Mouse (Mus musculus) kidney, postnatal 4 days (tissue): ENCODE data around the gene Crtac1.
A peak's percentile ranks its signal among the peaks of the same experiment; 100 is the strongest.

ENCODE experiments used
- DNase-seq, 2 experiments: peaks; one replicate each; pipeline ENCODE4 v3.0.0; 2021; ENCODE audit warnings: mixed read lengths in 2 of 2

Crtac1 gene

DNA sequence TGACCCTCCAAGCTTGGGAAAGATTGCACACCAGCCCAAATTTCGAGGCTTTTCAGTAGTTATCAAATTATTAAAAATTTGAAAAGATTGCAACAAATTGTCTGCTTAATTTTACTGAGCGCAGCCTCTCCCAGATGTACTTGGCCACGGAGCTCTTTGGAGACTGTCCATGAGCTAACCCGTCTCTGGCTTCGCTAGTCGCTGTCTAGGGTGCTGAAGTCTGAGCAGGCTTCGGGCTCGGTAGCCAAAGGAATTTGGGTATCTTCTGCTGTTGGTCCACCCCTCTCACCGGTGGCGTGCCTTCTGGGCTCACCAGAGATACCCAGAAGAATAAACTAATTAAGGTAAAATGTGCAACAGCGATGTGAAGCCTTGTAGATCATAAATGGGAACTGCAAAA, 105.7 kb downstream of the Crtac1 start:
- DNase-seq: peak; percentile 90 to 91

DNA sequence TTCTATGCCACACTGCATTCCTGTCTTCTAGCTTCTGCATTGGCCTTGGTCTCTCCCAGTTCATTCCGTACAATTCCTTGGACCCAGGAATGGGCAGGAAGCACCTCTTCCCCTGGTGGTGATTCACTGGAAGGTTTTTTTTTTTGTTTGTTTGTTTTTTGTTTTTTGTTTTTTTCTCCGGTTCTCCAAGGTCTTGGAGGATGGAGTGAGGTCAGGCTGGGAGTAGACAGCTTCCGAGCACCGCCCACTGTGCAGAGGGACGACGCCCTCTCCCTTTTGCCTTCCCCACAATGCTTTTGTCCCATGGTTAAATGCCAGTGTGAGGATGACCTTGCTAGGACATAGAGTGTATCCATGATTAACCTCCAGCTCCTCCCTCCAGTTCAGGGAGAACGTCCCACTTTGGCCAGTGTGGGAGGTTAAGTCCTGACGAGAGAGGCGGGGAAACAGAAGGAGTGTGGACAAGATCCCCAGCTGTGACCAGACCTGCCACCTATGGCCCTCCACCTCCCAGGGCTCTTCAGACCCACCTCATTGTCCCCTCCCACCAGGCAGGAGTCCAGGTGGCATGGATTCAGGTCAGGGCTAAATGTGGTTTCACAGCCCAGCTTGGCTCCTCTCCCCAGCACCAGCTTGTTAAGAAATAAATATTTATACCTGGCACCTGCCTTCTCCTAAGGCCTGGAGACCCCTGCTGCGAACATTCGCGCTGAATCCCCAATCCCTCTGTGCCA, 109.1 kb downstream of the Crtac1 start:
- no peak for DNase-seq

DNA sequence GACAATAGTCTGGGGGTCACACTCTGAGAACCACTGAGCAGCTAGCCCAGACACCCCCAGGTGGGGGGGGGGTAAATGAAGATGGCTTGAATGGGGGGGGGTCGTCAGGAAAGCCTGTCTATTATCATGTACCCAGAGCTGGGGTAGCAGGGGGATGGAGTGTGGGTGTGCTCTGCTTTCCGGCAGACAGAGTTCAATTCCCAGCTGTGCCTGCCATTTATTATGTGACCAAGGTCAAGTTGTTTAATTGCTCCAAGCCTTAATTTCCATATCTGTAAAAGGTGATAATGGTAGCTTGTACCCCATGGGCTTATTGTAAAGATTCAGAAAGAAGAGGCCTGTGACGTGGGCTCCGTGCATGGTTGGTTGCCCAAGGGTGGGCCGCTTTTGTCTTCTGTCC, 109.6 kb downstream of the Crtac1 start:
- no peak for DNase-seq

DNA sequence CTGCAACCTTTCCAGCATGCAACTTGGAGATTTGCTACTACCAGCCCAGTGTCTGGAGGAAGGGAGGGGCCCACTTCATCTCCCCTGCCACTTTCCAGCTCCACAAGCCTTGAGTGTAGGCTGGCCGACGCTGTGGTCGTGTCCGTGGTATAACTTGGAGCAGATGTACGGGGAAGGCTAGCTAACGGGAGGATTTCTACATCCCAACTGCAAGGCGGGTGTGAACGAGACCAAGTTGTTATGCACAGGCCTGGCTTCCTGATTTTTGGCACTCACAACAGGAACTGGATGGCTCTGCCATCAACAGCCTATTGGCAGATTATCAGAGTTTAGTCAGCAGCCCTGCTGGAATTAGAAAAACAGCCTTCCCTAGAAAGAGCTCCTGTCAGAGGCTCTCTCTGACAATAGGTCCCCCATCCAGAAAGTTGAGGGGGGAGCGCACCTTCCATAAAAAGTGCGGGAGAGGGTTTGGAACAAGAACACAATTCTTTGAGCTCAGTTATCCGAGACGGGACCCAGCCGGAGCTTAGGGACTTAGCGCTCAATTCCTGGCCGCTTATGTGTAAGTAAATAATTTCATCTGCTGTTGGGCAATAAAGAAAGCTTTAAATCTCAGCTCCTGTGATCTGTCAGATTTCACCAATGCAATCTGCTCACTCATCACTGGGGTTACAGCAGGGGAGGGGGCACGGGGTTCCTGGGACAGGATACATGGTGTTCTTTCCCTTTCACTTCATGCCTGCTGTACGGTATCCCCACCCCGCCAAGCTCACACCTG, 113.7 kb downstream of the Crtac1 start:
- no peak for DNase-seq

DNA sequence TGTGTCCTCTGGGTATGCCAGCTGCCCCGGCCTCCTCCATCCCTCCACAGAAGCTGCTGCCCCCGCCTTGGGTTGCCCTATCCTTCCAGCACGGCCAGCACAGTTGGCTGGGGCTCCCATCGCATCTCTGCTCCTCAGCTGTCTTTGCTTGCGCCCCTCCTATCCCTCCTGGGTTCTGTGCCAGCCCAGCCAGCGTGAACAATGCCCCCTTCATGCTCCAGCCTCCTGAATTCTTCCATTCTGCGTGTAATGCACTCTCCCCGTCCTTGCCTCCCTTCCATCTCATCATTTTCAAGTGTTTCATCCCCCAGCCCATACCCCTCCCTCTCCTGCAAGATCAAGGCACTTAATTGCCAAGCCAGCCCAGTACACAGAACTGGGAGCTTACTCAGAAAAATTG, 114.6 kb downstream of the Crtac1 start:
- no peak for DNase-seq

DNA sequence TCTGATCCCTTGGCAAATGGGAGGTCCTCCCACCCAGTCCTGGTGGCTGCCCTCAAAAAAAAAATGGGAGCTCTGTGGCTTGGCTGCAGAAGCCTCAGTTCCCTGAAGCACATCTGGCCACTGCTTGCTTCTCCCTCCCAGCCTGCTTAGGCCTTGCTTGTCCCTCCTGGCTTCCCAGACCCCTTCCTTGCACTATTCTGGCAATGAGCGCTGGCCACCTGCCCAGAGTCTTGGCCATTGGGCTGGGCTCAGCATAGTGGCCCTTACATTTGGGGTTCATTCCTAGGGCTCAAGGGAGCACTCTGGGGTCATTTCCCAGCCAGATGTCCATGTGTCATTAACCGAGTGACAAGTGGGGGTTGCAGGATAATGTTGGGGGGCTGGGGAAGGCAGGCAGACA, 115.1 kb downstream of the Crtac1 start:
- DNase-seq: peak; percentile 28 to 30

DNA sequence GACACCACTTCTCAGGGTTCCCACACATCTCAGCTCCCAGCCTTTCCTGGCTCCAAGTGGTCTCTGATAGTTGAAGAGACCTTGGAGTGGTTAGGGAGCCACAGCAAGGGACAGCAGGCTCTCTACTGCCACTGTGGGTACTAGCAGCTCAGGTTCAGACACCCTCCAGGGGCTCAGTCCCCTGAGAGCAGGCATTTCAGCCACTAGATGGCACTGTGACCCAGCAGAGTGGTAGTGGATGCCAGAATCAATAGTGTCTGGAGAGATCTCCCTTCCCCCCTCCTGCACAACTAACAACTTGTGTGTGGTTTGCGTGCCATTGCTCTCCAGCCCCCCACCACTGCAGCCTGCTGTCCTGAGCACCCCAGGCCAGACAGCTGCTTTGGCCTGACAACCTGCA, 115.7 kb downstream of the Crtac1 start:
- peak; percentile 86 for DNase-seq

DNA sequence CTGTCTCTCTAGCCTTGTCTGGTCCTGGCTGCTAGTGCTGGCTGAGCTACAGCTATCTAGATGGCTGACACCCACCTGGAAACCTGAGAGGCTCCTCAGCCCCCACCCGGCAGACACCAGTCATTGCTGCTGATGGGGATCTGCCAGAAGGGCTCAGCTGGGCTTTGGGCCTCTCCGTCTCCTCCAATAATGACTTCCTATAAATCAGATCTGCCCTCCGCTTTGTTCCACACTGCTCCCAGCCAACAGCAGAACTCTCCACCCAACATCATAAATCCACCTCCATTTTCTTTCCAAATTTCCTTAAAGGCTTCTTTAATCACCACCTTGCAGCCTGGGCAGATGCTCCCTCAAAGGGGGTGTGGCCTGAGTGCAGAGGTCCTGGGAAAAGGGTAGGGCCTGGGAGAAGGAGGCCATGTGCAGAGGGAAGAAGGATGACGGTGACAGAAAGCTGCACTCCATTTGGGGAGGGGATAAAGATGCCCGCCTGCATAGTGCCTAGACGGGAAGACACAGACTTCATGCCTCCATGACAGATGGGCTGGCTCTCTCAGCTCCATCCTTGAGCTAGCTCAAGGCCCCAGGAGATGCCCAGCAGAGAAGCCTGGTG, 116.4 kb downstream of the Crtac1 start:
- DNase-seq: no peak

DNA sequence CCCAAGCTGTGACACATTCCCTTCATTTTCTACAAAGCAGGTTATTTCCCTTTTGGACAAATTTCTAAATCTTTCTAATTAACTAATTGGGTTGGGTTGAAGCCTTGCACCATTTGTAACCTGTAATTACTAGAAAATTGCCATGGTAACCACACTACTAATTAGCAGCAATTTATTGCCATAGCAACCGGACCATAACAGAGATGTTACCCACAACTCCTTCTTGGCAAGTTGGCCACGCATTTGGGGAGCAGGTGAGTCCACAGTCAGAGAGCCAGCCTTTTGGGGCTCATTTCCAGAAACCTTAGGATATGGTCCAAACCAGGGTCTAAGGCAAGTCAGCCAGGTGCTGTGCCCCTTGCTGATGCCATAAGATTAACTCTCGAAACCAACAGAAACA, 119.4 kb downstream of the Crtac1 start:
- DNase-seq: no peak

DNA sequence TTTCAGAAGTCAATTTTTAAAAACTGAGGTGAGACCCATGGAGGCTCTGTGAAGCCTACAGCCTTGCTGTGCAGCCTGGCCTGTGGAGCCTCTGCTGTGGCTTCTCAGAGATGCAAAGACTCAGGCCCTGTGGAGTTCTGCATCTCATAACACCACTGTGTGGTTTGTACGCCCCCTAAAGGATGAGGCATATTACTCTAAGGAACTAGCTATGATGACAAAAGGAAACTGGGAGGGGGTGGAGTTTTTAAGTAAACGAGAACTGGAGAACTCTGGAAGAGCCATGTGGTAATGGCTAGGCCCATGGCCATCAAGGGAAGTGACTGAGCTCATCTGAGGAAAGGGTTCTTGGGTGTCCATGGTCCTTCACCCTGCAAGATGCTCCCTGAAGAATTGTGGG, 120.3 kb downstream of the Crtac1 start:
- DNase-seq: no peak

DNA sequence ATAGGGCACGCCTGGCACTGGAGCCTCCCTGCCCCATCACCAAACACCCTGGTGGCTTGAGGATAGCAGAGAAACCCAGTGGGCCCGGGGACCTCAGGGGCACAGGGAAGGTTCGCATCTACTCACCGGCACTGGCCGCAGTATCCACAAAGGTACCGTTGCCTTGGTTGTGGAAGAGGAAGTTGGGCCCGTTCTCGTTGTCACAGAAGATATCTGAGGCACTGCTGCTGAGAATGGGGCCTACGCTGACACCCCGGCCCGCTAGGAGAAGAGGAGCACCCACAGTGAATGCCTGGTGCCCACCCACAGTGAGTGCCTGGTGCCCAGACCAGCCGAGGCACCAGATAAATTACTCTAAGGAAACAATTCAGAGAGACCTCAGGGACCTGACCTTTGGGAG, 122.7 kb downstream of the Crtac1 start:
- DNase-seq: no peak

DNA sequence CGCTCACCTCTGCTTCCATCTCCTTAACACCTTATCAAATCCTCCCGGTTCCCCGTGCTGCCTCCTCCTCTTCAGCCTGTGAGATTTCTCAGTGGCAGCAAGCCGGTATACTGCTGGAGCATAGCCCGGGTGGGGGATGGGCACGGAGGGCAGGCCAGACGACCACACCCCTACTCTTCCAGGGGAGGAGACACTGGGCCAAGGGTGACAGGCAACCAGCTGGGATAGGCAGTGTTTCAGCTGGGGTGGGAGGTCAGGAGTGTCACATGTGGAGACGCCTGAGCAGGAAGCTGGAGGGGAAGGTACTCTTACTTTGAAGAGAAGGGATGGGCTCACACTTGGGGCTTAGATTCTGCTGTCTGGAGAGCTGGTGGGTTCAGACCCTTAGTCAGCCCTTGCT, 124.6 kb downstream of the Crtac1 start:
- peak; percentile 38 to 45 for DNase-seq

DNA sequence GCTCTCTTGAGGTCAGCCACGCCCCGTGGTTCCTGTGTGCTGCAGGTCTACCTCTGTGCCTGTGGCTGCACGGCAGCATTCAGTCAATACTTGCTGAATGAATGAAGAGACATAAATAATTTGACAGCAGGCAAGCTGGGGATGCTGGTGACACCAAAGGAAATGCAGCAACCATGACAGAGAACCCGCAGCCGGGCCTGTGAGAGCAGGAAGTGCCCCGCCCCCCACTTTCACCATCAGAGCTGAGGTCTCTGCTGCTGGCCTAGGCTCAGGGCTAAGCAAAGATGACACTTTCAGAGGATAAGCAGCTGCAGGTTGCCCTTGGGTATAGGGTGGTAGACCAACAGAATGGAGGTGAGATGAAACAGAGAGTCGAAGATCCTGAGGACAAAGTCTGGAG, 125.4 kb downstream of the Crtac1 start:
- DNase-seq: peak in 1 of 2 experiments; percentile 24

DNA sequence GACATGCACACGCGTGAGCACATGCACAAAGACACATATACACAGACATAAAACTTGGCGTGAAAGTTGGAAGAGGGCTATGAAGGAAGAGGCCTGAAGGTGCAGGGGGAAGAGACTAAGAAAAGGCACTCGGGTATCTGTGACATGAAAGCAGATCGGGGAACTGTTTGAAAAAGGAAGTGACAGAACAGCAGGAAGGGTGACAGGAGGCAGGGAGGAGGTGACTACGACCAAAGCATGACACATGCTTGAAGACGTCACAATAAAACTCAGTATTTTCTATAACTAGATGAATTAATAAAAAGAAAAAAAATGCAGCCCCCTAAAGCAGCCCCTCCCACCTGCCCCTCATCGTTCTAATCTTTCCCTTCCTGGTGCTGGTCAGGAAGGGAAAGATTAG, 125.8 kb downstream of the Crtac1 start:
- DNase-seq: no peak

DNA sequence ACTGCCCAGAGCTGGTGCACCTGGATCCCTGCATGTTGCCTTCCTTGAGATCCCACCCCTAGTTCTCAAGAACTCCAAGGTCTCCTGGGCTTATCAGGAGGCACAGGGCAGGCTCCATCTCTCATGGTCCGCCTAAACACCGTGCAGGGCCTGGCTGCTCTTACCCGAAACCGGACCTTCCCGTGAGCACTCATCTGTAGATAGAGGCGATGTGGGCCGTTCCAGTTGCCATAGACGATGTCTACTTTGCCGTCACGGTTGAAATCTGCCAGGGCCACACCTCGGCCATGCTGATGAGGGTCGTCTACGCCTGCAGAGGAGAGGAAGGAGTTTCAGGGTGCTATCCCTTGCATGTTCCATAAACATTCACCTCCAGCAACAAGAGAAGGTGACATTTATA, 127.1 kb downstream of the Crtac1 start:
- DNase-seq: no peak

DNA sequence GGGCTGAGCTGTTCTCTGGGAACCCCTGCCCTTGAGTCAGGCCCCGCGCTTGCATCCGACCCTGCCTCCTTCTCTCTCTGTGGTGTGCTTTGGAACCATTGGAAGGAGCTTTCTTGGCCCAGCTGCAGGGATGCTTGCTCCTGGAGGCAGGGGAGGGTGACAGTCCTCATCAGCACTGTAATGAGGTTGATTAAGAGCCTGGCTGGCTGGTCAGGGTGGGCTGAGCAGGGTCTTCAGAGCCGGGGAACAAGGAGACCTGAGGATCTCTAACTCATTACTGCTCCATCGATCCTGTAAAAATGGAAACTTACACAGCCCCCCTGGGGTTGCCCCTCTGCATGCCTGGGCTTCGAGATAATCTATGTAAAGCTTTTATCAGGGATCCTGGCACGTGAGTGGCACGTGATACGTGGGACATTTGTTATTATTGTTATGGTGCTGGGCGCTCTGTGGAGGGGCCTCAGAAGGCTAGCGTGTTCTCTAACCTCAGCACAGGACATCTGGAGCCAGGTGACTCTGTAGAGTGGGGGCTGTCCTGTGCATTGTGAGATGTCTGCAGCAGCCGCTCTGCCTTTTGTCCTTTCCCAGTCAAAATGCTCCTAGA, 128.3 kb downstream of the Crtac1 start:
- DNase-seq: no peak

DNA sequence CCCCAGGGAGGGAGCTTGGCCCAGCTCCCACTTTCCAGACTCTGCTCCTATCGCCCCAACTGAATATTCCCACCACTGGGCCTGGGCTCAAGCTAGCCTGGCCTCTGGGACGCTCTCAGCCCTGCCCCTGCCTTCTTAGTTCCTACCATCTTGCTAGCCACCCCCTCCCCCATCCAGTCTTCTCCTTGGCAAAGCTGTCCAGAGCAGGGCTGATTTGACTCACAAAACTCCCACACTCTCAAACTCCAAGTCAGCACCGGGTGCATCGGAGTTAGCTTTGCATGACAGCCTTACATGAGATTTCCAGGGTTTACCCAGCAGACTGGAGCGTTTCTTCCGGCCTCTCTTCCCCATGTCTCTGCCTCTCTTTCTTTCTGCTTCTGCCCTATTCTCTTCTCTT, 138.4 kb downstream of the Crtac1 start:
- DNase-seq: no peak

DNA sequence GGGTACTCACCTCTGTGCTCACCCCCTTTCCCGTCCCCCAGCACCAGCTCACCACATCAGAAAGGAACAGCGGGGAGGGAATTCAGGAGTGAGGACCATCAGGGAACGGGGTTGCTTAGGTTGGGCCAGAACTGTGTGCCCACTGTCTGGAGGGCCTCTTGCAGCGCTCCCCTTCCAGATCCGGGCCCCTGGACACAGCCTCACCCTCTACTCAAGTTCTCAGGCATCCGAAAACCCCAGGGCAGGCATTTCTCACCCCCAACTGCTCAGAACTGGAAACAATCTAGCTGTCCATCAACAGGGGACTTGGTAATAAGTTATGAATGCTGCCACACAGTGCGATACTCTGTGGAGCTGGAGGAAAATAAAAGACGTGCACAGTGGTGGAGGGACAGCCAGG, 139.5 kb downstream of the Crtac1 start:
- DNase-seq: no peak

DNA sequence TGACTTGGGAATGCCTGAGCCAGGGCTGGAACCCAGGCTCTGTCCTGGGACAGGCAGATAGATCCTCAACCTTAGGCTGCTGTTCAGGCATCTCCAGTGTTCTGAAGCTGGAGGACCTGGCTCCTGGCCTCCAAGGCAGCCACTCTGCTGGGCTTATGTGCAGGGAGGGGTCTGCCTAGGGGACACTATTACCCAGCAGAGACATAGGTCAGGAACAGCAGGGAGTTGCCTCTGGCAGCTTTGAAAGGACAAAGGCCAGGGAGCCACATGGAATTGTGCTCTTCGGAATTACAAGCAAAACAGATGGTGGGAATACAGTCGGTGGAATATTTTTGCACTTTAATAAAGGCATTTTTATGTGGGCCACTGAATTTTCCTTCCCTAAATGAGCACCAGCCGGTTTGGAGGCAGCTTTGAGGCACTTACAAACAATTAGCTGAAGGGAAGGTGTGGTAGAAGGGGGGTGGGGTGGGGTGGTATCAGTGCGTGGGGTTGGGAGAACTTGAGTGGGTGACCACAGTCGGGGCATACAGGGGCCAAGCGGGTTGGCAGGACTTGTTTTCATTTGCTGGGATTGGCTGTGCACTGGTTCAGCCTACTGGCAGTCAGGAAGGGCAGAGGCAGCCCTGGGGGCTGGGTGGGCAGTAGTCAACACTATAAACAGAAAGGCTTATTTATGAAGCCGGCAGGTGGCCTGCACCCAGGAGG, 140.5 kb downstream of the Crtac1 start:
- no peak for DNase-seq

DNA sequence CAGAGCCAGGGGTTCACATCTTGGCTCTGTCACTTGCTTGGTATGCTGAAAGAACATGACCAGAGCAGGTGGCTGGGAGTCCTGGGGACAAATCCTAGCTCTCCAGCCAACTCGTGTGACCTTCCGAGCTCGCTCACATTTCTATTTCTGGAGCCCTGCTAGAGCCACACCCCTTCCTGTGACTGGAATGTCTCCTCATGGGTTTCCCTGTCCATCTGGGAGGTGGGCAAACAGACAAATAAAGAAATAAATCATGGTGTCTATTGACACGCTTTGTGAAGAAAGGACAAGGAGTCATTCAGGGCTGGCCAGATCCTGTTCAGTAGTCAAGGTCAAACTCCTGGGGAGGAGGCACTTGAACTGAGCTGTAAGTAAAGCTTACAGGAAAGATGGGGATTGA, 143.2 kb downstream of the Crtac1 start:
- DNase-seq: no peak

DNA sequence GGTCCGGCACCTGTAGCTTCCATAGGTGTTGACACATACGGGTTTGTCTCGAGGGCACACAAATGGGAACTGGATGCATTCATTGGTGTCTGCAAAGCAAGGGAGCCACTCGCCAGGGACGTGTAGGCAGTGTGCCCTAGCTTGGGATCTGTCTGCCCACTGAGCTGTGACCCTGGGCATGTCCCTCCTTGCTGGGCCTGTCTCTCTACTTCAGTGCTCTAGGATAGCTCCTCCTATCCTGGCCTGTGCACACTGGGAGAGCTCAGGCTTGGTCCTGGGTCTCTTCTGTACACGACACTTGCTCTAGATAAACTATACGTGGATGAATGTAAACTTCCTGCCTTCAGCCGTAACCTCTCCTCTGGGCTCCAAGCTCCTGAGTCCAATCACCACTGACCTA, 147.4 kb downstream of the Crtac1 start:
- DNase-seq: no peak

DNA sequence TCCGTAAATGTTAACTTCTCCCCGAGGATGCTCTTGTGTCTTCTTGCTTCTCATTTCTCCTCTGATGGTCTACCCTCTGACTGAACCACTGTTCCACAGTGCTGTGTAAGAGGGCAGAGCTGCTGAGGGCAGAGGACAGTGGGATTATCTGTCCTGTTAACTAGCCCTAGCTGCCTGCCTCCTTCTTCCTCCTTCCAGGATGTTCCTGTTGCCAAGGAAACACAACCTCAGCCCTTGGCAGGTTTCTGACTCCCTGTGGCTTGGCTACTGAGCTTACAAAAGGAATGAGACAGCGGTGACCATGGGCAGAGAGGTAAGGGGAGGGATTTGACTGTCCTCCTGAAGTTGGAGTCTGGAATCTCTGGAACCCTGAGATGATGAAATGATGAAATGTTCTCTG, 152.0 kb downstream of the Crtac1 start:
- no peak for DNase-seq

DNA sequence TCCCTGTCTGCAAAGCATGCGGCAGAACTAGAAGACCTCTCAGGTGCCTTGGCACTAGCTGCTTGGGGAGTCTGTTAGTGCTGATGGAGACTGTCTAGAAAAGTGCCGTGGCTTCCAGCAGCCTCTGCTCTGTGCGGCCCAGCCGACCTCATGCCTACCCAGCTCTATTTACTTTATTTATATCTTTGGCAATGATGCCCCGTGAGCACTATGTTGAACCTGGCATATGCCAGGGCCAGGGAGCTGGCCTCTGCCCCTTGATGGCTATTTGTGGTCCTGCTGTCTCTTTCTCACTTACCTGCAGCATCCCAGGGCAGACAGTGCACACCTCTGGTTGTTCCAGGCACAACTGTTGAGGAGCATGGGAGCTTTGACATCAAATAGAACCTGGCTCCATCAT, 153.1 kb downstream of the Crtac1 start:
- DNase-seq: no peak
